Mouse (Mus musculus): ENCODE measurements around the gene 9130213A22Rik. TPM values are rescaled to one million over a fixed set of nuclear protein-coding genes. Genes with fewer than 3 reads are reported as not detected.

Gene 9130213A22Rik
- polyA plus RNA-seq, 2 experiments: 0.41 to 1.1 TPM

GRCm38 (mm10) chr11:69128426-69129122 lies 6.2 kb upstream of the 9130213A22Rik start:
- Histone ChIP-seq H3K4me3 (replicated peaks; ENCODE audit: low read length) (no peak overlapping the region), H3K9me3 (ENCODE audit: control insufficient read depth, low read length) (no peaks in the 10 kb centered on the region), H3K36me3 (ENCODE audit: control insufficient read depth, insufficient read depth, low read length) (no peaks in the 10 kb centered on the region), H3K27me3 (ENCODE audit: control insufficient read depth, insufficient read depth, low read length) (no peaks in the 10 kb centered on the region), H3K27ac (replicated peaks; ENCODE audit: low read depth, low read length) (no peak overlapping the region), H3K9ac (ENCODE audit: low read depth, low read length, severe bottlenecking) (no peak overlapping the region), H3K4me1 (ENCODE audit: control insufficient read depth, insufficient read depth, low read length) (peaks cover 10% of the 10 kb centered on the region; the same call in 1 of the 2 replicates), H3K4me2 (replicated peaks; ENCODE audit: low read depth, low read length, severe bottlenecking) (no peak overlapping the region)
- DNase-seq (ENCODE audit: low spot score) (no peak), ATAC-seq (ENCODE audit: low FRiP score, low read depth) (no peak)
- 73% methylated on average over 8 of the region's 8 CpGs for WGBS
- TF ChIP-seq POLR2A (IDR thresholded peaks at IDR 0.05; ENCODE audit: borderline replicate concordance, extremely low read depth, insufficient read depth, insufficient read length): no peak

- Histone ChIP-seq H3K27ac (replicated peaks; ENCODE audit: low read depth, low read length) (no peak overlapping the region), H3K4me3 (replicated peaks; ENCODE audit: low read length) (no peak overlapping the region), H3K36me3 (ENCODE audit: control insufficient read depth, insufficient read depth, low read length) (no peaks in the 10 kb centered on the region), H3K9me3 (ENCODE audit: control insufficient read depth, low read length) (no peaks in the 10 kb centered on the region), H3K9ac (ENCODE audit: low read depth, low read length, severe bottlenecking) (no peak overlapping the region), H3K4me2 (replicated peaks; ENCODE audit: low read depth, low read length, severe bottlenecking) (no peak overlapping the region), H3K27me3 (ENCODE audit: control insufficient read depth, insufficient read depth, low read length) (no peaks in the 10 kb centered on the region), H3K4me1 (ENCODE audit: control insufficient read depth, insufficient read depth, low read length) (peaks cover 8% of the 10 kb centered on the region; the same call in 1 of the 2 replicates)
- TF ChIP-seq POLR2A (IDR thresholded peaks at IDR 0.05; ENCODE audit: borderline replicate concordance, extremely low read depth, insufficient read depth, insufficient read length): no peak
- ATAC-seq (ENCODE audit: low FRiP score, low read depth) (no peak), DNase-seq (ENCODE audit: low spot score) (no peak)
- 31% methylated on average over 2 of the region's 2 CpGs for WGBS
Observed at GRCm38 (mm10) chr11:69126706-69127095, 4.3 kb upstream of the 9130213A22Rik start.

DNA sequence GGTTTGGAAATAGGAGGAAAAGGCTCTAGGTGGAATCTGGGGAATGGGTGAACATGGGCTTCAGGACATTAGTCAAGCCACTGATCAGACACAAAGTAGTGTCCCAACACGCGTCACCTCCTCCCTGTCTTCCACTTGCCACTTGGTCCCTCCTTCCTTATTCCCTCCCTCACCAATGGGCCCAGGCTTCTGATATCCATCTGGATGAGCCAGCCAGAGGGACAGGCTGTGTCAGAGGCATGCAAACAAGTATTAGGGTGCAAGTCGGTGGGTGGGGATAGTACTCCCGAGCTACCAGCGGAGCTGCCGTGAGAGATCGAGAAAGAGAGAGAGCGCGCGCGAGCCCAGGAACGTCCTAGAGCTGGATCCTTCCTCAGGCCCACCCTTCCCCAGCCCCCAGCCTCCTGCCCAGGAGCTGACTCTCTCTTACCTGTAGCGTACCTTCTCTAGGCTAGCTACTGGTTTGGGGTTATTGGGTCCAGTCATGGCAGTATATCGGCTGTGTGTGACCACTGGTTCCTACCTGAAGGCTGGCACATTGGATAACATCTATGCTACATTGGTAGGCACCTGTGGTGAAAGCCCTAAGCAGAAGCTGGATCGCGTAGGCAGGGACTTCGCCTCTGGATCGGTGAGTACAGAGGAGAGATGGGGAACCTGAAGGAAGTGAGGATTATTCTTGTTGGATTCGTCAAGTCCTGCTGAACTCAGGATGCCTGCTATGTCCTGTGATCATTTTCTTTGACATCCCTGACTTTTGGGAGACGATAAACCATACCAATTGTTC lies 3.7 kb upstream of the 9130213A22Rik start:
- no peaks in the 10 kb centered on the region for H3K9me3 ChIP-seq (ENCODE audit: control insufficient read depth, low read length)
- H3K4me2 ChIP-seq (replicated peaks; ENCODE audit: low read depth, low read length, severe bottlenecking): peak overlapping the region; percentile 80
- peak overlapping the region; percentile 57 for H3K9ac ChIP-seq (ENCODE audit: low read depth, low read length, severe bottlenecking)
- peak overlapping the region; percentile 57 for H3K4me3 ChIP-seq (replicated peaks; ENCODE audit: low read length)
- TF ChIP-seq POLR2A (IDR thresholded peaks at IDR 0.05; ENCODE audit: borderline replicate concordance, extremely low read depth, insufficient read depth, insufficient read length): no peak
- peaks cover 8% of the 10 kb centered on the region; the same call in 1 of the 2 replicates for H3K4me1 ChIP-seq (ENCODE audit: control insufficient read depth, insufficient read depth, low read length)
- ATAC-seq (ENCODE audit: low FRiP score, low read depth) (no peak), DNase-seq (ENCODE audit: low spot score) (no peak)
- H3K27me3 ChIP-seq (ENCODE audit: control insufficient read depth, insufficient read depth, low read length): no peaks in the 10 kb centered on the region
- H3K27ac ChIP-seq (replicated peaks; ENCODE audit: low read depth, low read length): peak overlapping the region; percentile 9; the same call in 1 of the 2 replicates
- WGBS: 15% methylated on average over 20 of the region's 20 CpGs
- H3K36me3 ChIP-seq (ENCODE audit: control insufficient read depth, insufficient read depth, low read length): no peaks in the 10 kb centered on the region

- peaks cover 11% of the 10 kb centered on the region for H3K4me1 ChIP-seq (ENCODE audit: control insufficient read depth, insufficient read depth, low read length)
- H3K27me3 ChIP-seq (ENCODE audit: control insufficient read depth, insufficient read depth, low read length): no peaks in the 10 kb centered on the region
- H3K27ac ChIP-seq (replicated peaks; ENCODE audit: low read depth, low read length): peak within 1 kb of the TSS; percentile 63; the same call in 1 of the 2 replicates
- DNase-seq (ENCODE audit: low spot score) (no peak), ATAC-seq (ENCODE audit: low FRiP score, low read depth) (no peak)
- no peaks in the 10 kb centered on the region for H3K9me3 ChIP-seq (ENCODE audit: control insufficient read depth, low read length)
- peak within 1 kb of the TSS; percentile 57 for H3K4me3 ChIP-seq (replicated peaks; ENCODE audit: low read length)
- H3K9ac ChIP-seq (ENCODE audit: low read depth, low read length, severe bottlenecking): peak within 1 kb of the TSS; percentile 57
- peak within 1 kb of the TSS; percentile 80 for H3K4me2 ChIP-seq (replicated peaks; ENCODE audit: low read depth, low read length, severe bottlenecking)
- WGBS: 2% methylated on average over 3 of the region's 3 CpGs
- no peak for TF ChIP-seq POLR2A (IDR thresholded peaks at IDR 0.05; ENCODE audit: borderline replicate concordance, extremely low read depth, insufficient read depth, insufficient read length)
- H3K36me3 ChIP-seq (ENCODE audit: control insufficient read depth, insufficient read depth, low read length): no peaks in the 10 kb centered on the region
Observed at GRCm38 (mm10) chr11:69125852-69125918, 3.3 kb upstream of the 9130213A22Rik start, which contains the start of gene Aloxe3. Gene Aloxe3, plus strand, starts transcription at chr11:69125896.

DNA sequence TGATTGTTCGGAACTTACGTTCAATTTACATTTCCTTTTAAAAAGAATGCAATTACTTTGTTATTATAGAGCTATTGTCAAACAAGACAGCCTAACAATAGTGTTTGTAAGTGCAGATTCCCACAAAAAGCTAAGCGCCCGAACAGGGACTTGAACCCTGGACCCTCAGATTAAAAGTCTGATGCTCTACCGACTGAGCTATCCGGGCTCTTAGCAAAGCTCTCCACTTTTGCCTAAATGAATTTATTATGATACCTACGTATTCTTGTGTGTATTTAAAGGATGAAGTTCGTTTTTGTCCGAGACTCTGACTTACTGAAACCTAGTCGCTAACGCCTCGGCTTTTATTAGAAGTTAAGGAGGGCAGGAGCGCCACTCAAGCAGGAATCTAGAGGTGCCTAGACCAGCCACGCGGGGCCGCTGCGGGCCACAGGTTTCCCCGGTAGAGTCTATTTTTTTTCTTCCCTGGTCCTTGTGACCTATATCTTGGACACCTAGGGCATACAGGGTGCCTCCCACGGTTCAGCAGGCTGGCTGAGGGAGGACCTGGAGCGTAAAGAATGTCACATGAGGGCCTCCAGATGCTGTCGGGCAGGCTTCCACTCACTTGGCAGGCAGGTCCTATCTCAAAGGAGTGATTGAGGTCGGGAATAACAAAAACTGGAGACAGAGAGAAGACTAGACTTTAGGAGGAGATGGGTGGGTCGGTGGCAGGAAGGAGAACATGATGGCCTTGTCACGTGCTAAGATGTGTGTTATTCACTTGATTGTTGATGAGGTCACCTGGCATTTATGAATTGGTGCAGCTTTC lies 2.9 kb upstream of the 9130213A22Rik start:
- no peak for TF ChIP-seq POLR2A (IDR thresholded peaks at IDR 0.05; ENCODE audit: borderline replicate concordance, extremely low read depth, insufficient read depth, insufficient read length)
- WGBS: under 1% methylated on average over 24 of the region's 24 CpGs
- no peaks in the 10 kb centered on the region for H3K36me3 ChIP-seq (ENCODE audit: control insufficient read depth, insufficient read depth, low read length)
- H3K27me3 ChIP-seq (ENCODE audit: control insufficient read depth, insufficient read depth, low read length): no peaks in the 10 kb centered on the region
- H3K9ac ChIP-seq (ENCODE audit: low read depth, low read length, severe bottlenecking): peak overlapping the region; percentile 57
- peak; percentile 95 for DNase-seq (ENCODE audit: low spot score)
- H3K4me2 ChIP-seq (replicated peaks; ENCODE audit: low read depth, low read length, severe bottlenecking): peak overlapping the region; percentile 80
- H3K27ac ChIP-seq (replicated peaks; ENCODE audit: low read depth, low read length): peak overlapping the region; percentile 63; the same call in 1 of the 2 replicates
- peak; percentile 53 for ATAC-seq (ENCODE audit: low FRiP score, low read depth)
- H3K9me3 ChIP-seq (ENCODE audit: control insufficient read depth, low read length): no peaks in the 10 kb centered on the region
- peak overlapping the region; percentile 57 for H3K4me3 ChIP-seq (replicated peaks; ENCODE audit: low read length)
- H3K4me1 ChIP-seq (ENCODE audit: control insufficient read depth, insufficient read depth, low read length): peaks cover 15% of the 10 kb centered on the region
